Mouse (Mus musculus) lung, postnatal 14 days (tissue): ENCODE data around the gene Ppfibp2.

Experiments used
- DNase-seq: peaks from one replicate; pipeline ENCODE4 v3.0.0; 2021

The Ppfibp2 gene

GRCm38 (mm10) chr7:107779611-107780010 is 184.6 kb downstream of the Ppfibp2 start:
- DNase-seq, result no peak

DNA sequence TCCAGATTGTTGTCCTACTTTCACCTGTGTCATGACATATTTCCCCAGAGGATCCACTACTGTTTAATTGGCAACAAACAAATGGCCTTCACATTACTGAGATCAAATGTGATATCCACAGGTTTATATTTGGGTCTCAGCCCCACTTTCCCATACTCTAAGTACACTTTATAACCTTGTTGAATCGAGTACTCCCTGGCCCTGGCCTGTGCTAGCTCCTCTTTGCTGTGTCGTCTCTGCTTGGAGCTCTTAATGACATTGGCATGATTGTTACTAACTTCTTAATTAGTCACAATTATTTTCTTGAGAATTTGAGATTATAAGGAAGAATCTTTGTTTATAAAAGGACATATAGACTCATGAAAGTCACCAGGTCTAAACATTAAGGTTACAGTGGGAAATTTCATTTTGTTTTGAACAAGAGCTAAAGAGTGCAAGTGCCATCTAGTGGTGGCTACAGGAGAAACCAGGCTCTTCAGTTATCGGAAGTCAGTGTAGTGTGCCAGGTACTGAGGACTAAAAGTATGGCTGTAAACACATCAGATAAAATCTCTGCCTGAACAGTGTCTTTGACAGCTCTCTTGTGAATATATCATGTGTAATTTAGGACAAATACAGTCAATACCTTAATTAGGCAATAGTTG is 193.1 kb downstream of the Ppfibp2 start:
- peak; percentile 5 for DNase-seq

GRCm38 (mm10) chr7:107796500-107796899 is 201.5 kb downstream of the Ppfibp2 start:
- no peak for DNase-seq
